Mouse (Mus musculus) thymus, postnatal 0 days (tissue): ENCODE measurements around the gene Erc2. TPM values are rescaled to one million over a fixed set of nuclear protein-coding genes. Genes with fewer than 3 reads are reported as not detected.

Source experiments
- DNase-seq: peaks from one replicate; pipeline ENCODE4 v3.0.0-alpha.2; 2015; ENCODE audit warnings: low spot score
- polyA plus RNA-seq: library from polyadenylated mRNA; unstranded; fragments of >200 nt; fragmentation: Nextera tagmentation; extraction: Ambion mirVana; gene quantifications from 2 replicates; pipeline ENCODE4 v1.2.1, GENCODE M21; 2015

Gene Erc2
- polyA plus RNA-seq, 1 experiment from 2014 or later: 0.09 TPM

DNA sequence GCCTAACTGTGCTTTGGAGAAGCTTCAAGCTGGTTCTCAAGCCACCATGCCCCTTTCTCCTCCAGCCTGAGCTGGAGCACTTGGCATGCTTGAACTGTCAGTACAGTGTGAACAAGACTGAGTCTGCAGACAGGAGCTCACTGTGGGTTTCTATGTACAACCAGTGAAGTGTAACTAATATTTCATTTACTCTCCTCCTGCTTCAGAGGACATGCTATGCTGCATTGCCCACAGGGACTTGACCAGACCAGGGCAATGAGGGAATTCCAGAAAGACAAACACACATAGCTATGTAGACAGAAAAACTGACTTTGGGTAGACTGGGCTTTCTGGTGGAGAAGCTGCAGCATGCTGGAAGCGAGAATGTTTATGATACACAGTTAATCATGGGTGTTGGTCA, 311.3 kb downstream of the Erc2 start:
- no peak for DNase-seq

DNA sequence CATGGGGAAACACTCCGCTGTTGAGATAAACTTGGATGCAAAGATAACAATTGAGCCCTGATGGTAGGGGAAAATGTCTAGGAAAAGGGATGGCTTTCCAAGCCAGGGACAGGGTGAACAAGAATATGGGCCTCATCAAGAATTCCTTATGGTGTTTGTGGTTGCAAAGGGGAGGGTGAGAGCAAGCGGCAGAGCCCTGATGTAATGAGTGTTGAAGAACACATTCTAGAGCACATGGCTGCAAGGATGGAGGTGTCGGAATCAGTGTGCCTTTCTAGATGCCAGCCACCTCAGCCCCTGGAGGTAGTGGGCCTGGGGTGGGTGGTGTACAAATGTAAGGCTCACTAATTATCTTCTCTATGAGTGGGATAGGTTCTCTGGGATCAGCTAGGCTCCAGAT, 313.5 kb downstream of the Erc2 start:
- DNase-seq: no peak

DNA sequence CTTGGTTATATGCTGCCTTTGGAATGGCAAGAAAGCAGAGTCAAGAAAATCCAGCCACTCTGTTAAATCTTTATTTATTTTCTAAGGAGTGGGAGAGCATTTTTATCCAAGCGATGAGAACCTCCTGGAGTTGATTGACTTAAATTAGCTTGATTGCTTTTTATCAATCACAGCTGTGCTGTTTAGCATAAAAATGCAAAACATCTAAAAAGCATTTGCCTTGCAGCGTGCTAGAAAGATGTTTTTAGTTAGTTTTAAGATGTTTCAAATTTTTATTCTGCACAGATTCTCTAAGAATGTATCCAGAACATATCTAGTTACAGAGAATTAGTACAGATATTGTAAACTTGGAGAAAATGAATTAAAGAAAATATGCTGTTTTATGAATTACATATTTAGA, 315.7 kb downstream of the Erc2 start:
- no peak for DNase-seq

DNA sequence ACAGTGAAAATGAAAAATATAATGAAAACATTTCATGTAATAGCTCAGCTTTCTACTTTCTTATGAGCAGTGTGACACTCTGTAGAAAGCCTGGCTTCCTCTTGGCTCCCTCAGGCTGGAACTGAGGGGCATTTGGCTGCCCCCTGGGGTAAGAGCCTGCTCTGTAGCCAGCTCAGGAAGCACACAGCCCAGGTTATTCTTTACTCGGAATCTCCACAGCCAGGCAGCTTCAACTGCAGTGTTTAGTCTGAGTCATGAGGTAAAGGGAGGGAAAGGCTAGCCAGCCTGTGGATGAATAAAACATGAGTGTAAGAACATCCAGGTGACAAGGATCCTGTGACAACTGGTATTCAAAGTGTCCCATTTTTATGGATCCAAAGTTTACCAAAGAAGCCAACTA, 323.0 kb downstream of the Erc2 start:
- no peak for DNase-seq

DNA sequence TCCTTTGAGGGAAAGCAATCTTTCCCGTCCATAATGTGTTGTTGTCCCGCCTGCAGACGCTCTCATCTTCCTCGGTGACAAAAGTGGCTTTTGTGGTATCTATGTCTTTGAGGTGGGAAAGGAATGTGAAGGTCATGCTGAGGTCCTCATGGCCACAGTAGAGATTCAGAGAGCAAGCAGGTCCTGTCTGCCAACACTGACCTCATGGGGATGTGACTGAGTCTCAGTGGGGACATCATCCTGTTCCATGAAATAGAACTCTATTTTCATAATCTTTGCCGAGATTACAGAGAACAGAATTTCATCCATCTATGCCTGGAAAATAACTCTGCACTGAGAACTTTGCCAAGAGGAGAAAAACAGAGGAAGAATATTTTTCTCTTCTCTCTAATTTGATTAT, 324.0 kb downstream of the Erc2 start:
- no peak for DNase-seq

DNA sequence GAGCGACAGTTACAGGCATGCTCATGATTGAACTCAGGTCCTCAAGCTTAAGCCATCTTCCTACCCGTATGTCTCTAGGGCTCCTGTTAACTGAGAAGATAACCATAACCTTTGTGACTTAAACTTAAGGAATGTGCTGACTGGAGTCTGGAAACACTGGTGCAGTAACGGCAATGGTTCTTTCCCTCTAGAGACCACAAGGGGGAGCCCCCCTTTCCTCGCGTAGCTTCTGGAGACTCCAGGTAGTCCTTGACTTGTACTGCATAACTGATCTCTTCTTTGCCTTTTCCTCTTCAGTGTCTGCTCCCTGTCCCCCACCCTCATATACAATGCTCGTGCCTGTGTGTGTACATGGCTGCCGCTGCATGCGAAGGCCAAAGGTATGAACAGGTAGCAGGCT, 326.2 kb downstream of the Erc2 start:
- DNase-seq: no peak

DNA sequence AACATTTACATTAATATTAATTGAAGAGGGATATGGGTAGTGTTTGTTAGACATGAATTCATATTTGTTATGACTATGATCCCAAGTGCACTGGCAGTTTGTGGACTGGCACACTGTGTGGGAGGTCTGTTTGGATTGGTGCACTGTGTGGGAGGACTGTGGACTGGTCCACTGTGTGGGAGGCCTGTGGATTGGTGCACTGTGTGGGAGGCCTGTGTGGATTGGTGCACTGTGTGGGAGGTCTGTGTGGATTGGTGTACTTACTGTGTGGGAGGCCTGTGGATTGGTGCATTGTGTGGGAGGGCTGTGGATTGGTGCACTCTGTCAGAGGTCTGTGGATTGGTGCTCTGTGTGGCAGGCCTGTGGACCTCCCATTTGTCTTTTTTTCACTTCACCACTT, 331.6 kb downstream of the Erc2 start:
- DNase-seq: no peak

DNA sequence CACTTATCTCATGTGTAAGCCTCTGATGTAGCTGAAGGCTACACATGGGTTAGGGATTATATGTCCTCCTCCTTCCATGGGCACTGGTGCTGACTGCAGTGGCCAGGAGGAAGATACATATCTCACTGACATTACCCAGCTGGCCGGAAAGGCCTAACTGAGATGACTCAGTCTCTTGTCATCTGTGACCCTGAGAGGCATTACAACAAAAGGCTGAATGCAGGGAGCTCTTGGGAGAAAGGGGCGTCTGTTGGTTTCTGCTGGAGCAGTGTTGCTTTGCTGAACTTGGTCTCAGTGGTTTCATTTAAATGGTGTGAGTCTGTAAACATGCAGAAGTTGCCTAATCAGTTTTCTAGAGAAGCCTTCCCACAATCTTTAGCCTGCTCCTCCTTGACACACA, 334.6 kb downstream of the Erc2 start:
- no peak for DNase-seq

DNA sequence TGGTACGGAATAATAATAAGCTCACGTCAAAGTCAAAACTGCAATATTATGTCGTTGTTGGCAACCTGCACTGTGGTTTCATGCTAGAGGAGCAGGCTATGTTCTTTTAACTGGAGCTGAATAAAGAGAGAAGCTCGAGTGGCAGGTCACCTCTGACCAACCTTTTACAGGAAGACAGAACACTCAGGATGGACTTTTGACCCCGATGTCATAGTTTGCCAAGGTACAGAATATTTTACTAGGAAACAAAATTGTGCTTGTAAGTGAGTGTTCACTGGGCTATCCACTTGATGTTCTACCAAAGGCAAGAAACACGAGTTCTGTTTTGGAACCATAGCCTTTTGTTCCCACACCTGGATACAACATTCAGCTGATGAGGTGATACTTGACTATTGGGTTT, 351.5 kb downstream of the Erc2 start:
- DNase-seq: no peak

DNA sequence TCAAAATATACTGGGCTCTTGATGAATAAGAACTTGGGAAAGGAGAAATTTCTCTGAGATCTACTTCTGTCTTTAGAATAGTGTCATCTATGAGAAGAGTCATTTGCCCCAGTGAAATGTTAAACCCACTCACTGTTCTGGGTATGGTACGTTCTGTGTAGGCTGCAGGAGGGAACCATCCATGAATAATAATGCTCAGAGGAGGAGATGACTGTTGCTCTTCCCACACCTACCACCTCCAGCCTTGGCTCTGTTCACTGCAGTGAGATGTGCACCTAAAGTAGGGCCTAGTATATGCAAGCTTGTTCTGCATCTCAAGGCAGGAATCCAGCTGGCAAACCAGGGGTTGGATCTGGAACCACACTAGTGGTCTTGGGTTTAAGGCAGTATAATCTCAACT, 353.4 kb downstream of the Erc2 start:
- no peak for DNase-seq

DNA sequence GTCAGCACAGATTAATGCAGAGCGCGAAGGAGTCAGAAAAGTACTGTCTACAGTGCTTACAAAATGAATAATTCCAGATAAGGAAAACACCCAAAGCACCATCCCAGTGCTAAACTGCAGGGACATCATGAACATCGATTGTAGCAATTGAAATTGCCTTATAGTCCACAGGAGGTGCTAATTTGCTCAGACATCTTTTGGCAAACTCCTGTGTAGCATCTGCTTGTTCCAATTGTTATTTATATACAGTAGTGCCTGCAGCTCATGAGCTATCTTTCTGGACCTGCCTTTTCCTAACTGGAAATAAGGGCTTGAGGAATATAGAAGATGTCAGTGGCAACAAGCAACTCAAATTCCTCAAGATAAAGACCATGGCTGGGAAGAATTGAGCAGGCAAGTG, 362.5 kb downstream of the Erc2 start:
- no peak for DNase-seq

DNA sequence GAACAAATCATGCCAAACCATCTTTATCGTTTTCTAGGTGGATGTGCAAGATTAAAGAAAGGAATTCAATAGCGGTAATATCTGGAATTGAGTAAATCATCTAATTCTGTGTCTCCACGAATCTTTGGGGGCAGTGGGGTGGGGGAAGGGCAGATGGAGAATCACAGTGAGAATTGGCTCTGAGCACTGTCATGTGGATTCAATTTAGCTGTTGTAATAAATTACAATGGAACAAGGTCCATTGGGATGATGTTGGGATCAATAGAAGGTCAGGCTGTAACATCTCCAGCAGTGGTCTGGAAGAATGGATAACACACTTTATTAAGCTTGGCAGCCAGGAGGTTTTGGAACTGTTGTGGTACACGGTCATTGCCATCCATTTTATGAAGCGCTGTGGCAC, 363.0 kb downstream of the Erc2 start:
- no peak for DNase-seq

DNA sequence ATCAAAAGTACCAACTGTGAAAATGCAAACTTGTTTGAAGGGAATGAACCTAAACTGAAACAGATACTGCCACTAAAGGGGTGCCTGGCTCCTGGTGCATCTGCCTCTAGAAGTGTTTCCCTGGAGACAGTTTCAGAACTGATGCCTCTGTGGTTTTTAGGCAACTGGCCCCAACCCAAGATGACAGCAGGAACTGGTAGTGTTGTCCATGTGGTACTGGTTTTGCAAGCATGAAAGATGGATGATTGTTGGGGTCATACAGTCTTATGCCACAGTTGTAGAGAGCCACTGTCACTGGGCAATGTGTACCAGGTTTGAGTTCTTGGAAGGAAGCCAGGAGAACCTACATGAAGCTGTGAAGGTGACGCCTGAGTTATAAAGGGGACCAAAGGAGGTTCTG, 365.2 kb downstream of the Erc2 start:
- no peak for DNase-seq

DNA sequence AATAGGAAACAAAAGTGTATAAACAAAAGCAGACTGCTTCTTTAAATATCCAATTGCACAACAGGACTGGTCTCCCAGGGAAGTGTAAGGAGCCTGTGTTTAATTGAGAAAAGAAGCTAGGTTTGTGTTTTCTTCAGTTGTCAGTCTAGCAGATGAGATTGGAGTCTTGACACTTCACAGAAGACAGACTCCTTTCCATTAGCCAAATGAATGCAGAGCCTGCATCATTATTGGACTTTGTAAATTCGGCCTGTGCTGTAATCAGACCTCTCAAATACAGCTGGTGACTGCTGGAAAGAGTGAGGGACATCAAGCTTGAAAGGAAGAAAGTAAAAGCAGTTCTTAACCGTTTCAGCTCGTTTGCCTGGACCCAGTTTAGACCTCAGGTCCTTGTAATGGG, 376.3 kb downstream of the Erc2 start:
- no peak for DNase-seq

DNA sequence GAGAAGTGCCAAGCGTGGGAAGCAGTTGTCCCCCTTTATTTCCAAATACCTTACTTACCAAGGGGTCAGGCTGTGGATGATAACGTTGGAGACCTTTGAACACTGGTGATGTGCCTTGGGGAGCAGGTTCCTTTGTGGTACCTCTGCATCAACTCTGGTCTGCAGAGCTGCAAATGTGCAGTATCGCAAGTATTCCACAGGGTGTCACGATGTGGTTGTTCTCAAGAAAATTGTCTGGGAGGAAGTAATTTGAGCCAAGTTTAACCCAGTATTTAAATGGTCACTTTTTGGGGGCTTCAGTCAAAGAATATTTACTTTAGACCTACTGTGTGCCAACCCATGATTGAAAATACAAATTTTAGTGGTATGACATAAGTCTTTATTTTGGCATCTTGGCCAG, 381.8 kb downstream of the Erc2 start:
- no peak for DNase-seq

DNA sequence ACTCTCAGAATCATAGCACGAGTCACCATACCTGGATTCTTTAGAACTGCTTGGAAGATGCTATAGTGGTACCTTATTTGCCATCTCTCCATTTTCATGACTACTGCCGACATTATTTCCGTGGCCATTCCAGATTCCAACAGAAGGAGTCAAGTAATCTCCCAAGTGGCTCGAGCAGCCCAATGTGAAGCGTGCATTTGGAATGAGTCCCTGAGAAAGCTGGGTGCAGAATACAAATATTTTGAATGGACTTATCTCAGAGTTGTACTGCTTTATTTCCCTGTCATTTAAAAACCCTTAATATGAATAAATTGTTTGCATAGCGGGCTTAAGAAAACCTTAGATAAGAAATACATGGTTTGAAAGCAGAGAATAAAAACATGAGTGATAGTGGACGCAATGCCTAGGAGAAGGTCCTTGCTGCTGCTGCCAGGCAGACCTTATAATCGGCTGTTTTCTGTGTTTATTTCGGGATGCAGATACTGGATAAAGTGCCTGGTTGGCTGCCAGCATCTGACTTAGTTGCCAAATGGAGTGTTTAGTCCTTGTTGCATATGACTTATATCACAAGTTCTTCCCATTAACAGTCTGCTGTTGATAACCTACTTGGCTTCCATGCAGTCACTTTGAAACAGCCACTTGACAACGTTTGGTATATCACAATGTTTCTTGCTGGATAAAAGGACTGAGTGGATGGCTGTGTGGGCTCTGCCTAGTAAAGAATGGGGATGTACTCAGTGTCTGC, 388.5 kb downstream of the Erc2 start:
- DNase-seq: no peak

DNA sequence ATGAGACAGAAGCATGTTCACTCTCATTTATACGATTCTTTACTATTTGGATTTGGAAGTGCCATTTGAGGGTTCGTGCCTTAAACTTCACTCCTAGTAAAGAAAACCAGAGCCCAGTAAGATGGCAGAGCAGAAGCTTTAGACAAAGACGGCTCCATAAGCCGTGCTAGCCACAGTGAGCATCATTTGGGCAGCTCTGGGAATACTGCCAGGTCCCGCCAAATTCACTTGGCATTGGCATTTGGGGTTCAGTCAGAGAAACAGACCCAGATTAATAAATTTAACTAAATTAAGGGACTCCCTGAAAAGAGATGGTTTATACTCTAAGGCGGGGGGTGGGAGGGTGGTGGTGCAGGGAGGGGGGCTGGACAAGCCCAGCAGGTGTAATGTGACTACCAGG, 401.0 kb downstream of the Erc2 start:
- DNase-seq: no peak

DNA sequence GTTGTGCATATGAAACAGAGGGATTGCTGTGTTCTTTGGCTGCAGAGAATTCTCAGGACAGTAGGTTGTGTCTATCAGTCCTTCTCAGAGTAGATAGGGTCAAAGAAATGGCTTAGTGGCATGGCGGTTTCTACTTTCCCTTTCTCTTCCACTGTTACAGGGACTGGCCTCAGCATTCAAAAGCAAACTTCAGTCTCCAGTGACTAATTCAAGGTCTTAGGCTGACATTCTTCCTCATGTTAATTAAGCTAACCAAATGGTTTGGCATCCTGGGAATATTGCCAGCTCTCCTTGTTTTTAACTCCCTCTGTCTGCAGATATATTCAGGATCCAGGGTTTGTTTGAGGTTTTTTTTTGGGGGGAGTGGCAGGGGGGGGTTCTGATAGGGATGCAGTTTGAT, 408.6 kb downstream of the Erc2 start:
- no peak for DNase-seq

DNA sequence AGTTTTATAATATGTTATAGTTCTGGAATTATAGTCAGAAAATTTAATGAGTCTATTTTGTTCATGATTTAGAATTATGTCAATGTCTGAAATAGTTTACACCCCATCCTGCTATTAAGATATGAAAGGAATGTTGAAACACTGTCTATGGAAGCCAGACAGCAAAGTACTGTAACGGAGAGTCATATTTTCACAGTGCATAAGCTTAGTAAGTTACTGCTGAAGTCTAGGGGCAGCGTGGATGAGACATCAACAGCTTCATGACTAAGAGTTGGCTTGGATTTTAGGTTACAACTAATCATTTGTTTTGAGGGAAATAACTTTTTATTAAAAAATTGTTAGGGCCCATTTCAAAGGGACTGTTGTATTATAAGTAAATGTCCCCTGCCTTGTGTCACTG, 412.8 kb downstream of the Erc2 start:
- no peak for DNase-seq

DNA sequence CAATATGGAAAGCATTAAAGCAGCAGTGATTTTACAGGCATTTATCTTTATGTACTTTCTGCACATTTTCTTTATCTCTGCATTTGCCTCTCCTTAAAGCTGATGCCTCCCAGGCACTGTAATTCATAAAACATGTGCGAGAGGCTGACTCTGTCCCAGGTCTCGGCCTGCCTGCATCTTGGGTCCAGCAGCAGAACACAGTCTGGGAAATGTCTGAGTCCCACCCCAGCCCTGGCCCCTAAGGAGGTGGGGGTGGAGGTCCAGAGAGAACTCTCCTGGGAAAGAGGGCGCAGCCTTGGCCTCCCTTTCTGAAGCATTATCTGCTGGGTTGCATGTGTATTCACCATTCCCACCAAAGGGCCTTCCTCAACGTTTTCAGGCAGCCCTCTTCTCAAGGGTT, 420.9 kb downstream of the Erc2 start:
- DNase-seq: no peak

DNA sequence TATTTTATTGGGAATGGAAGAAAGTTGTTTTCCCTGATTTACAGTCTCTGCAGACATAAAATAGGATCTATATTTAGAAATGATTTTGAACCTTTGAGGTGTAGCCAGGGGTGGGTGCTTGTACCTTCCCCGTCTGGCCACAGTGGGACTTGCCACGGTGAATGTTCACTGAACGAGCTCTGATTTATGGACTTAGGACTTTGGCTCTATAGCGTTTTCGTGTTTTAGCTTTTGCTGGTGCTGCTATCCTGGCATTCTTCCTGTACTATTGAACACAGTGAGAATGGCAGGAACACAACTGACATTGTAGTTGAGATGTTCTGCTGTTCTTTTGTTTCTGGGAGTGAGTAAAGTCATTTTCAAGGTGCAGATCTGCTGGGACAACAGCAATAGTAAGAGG, 429.4 kb downstream of the Erc2 start:
- DNase-seq: no peak

DNA sequence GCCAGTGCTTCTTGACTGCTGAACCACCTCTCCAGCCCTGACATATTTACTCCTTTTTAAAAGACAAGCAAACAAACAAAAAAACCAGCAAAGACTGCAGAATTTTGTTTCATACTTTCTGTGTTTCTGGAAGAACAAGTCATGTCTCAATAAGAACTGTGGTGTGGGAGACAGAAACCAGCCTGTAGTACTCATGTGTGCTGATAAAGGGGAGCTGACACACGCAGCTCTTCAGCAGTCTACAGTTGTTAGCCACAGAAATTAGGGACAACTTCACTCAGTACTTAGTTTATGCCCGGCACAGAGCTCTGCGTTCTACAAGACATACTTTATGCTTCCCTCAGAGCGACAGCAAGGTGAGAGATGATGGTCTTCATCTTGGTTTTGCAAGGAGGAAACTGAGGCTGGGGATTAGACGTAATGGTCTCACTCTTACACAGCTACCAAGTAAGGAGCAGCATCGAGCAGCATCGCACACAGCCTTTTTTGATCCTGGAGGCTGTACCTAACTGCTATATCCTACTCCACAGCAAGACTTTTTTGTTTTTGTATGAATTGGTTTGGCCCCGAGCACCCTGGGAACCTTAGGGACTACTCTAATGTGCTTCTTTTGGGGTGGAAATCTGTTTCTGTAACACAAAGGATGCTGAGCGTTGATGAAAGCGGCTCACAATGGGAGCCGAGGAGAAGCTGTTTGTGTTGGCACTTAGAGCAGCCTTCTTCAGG, 435.1 kb downstream of the Erc2 start:
- DNase-seq: no peak
